In the genomic region with DNA sequence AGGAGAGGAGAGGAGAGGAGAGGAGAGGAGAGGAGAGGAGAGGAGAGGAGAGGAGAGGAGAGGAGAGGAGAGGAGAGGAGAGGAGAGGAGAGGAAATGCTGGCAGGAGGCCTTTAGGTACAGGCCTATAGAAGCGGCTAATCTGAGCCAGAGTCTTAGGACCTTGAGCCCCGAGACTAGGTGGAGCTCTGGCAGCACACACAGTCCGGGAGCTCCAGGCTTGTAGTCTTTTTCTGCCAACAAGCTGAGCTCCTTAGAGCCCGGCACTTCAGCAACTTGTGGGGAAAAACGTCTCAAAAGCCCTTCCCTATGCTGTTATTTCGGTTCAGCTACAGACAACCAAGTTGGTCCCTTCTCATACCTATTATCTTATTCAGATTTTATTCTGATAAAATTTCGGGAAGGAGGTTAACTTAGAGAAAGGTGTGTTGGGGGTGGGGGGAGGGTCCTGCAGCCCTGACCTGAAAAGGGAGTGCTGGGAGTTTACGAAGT, we compare ENCODE assay signal across 24 mouse cellular contexts. TPM values are rescaled to one million over a fixed set of nuclear protein-coding genes. Genes with fewer than 3 reads are reported as not detected.
DNase-seq lines count a peak whose midpoint lies in the region; ATAC-seq and TF ChIP-seq lines count a peak whose summit lies in the region.
"Had no signal": no experiment of that assay in that cellular context is flagged by ENCODE, and none has a peak within 500 bp of the region (broad histone marks: within the 10 kb centered on the region; RNA-seq: fewer than 3 reads in every experiment).

No protein-coding gene starts in this region.

- no peak overlapping the region for H3K9ac ChIP-seq in embryonic facial prominence, embryonic 15.5 days
- H3K9ac ChIP-seq: kidney, embryonic 15.5 days; limb, embryonic 13.5 days; liver, embryonic 12.5 days; neural tube, embryonic 13.5 days had no signal

- H3K9me3 ChIP-seq in embryonic facial prominence, embryonic 15.5 days (replicated peaks), result no peaks in the 10 kb centered on the region
- H3K9me3 ChIP-seq: forebrain, embryonic 10.5 days; heart, embryonic 10.5 days; kidney, embryonic 15.5 days; limb, embryonic 13.5 days; liver, embryonic 12.5 days; neural tube, embryonic 13.5 days had no signal

- H3K4me1 ChIP-seq in kidney, adult 2 months (ENCODE audit: control insufficient read depth, insufficient read depth, low read length), result no peaks in the 10 kb centered on the region
- peaks cover 15% of the 10 kb centered on the region for H3K4me1 ChIP-seq in embryonic facial prominence, embryonic 15.5 days
- H3K4me1 ChIP-seq: liver, embryonic 12.5 days had no signal

- peak; percentile 36 for DNase-seq in embryo, embryonic 10.5 days (ENCODE audit: low spot score)
- no peak for DNase-seq in embryo, embryonic 10 days (ENCODE audit: low spot score)
- peak; percentile 49 for DNase-seq in kidney, adult 2 months
- no peak for DNase-seq in kidney, postnatal 4 days
- DNase-seq in ES-CJ7 (ENCODE audit: low read depth, low spot score), result peak; percentile 41
- no peak for DNase-seq in urinary bladder, postnatal 4 days (ENCODE audit: low spot score in 2 of 2)
- no peak for DNase-seq in cerebellum, postnatal 25 days
- DNase-seq: adrenal gland, postnatal 10 days; cerebellum, adult 8-10 months; heart, postnatal 4 days; lung, adult 18-20 months; lung, postnatal 14 days; midbrain, embryonic 14.5 days; right cerebral cortex, postnatal 25 days; spleen, adult 18-20 months; thymus, postnatal 14 days had no signal

- no peak overlapping the region for H3K4me2 ChIP-seq in embryonic facial prominence, embryonic 15.5 days (replicated peaks)
- H3K4me2 ChIP-seq: liver, embryonic 12.5 days; neural tube, embryonic 13.5 days had no signal

- H3K27ac ChIP-seq in kidney, adult 2 months (ENCODE audit: insufficient read depth, low read depth, low read length), result no peak overlapping the region
- no peak overlapping the region for H3K27ac ChIP-seq in embryonic facial prominence, embryonic 15.5 days (replicated peaks)
- H3K27ac ChIP-seq: forebrain, embryonic 10.5 days; heart, embryonic 10.5 days; kidney, embryonic 15.5 days; limb, embryonic 13.5 days; liver, embryonic 12.5 days; neural tube, embryonic 13.5 days had no signal

- no peak for TF ChIP-seq POLR2A in kidney, adult 2 months (IDR thresholded peaks at IDR 0.05; ENCODE audit: low read depth, low read length)

- WGBS in kidney, adult 2 months, result 14% methylated on average over 8 of the region's 8 CpGs
- WGBS in embryonic facial prominence, embryonic 15.5 days, result 15% methylated on average over 8 of the region's 8 CpGs

- no peak for TF ChIP-seq CTCF in kidney, adult 2 months (conservative IDR thresholded peaks at IDR 0.05; ENCODE audit: insufficient read depth, insufficient read length, low read depth, low read length)

- H3K36me3 ChIP-seq in kidney, adult 2 months (ENCODE audit: control insufficient read depth, insufficient read depth, low read length), result no peaks in the 10 kb centered on the region
- no peaks in the 10 kb centered on the region for H3K36me3 ChIP-seq in embryonic facial prominence, embryonic 15.5 days
- H3K36me3 ChIP-seq: forebrain, embryonic 10.5 days; heart, embryonic 10.5 days; kidney, embryonic 15.5 days; limb, embryonic 13.5 days; liver, embryonic 12.5 days; neural tube, embryonic 13.5 days had no signal

- H3K27me3 ChIP-seq in kidney, adult 2 months (replicated peaks; ENCODE audit: control insufficient read depth, insufficient read depth, low read length), result no peaks in the 10 kb centered on the region
- peaks cover 79% of the 10 kb centered on the region for H3K27me3 ChIP-seq in embryonic facial prominence, embryonic 15.5 days

- ATAC-seq in embryonic facial prominence, embryonic 15.5 days (ENCODE audit: insufficient number of reproducible peaks, low FRiP score, low TSS enrichment, low read depth), result 0 out of 2 replicates have a peak, but pooled peaks have one; percentile 55
- ATAC-seq: intestine, postnatal 0 days; liver, embryonic 12.5 days had no signal

- H3K4me3 ChIP-seq in kidney, adult 2 months (ENCODE audit: insufficient read depth, low read depth, low read length), result no peak overlapping the region
- no peak overlapping the region for H3K4me3 ChIP-seq in embryonic facial prominence, embryonic 15.5 days (replicated peaks)
- H3K4me3 ChIP-seq: forebrain, embryonic 10.5 days; liver, embryonic 12.5 days; neural tube, embryonic 13.5 days had no signal

RNA-seq across cellular contexts. Expression of gene Satb2, which starts 4.7 kb away (rescaled TPM):
- polyA plus RNA-seq in kidney, adult 2 months (2012; rRNA removed), result 4.7 and 5.4 TPM in 2 replicates
- 12.0 and 14.4 TPM in 2 replicates for polyA plus RNA-seq in embryonic facial prominence, embryonic 15.5 days (2015; fragmentation: Nextera tagmentation; extraction: Ambion mirVana)

Comparison
In these comparisons a context has a peak if more than half of its experiments do, and no peak if none do; other contexts are left out.
1. DNase-seq: peak in embryo, embryonic 10.5 days (single experiment), kidney, adult 2 months (single experiment) and ES-CJ7 (single experiment); none in embryo, embryonic 10 days (single experiment), kidney, postnatal 4 days (0 of 2), urinary bladder, postnatal 4 days (0 of 2) and cerebellum, postnatal 25 days (0 of 2).